Mouse (Mus musculus): ENCODE results near the gene Ppp1r15a. TPM values are rescaled to one million over a fixed set of nuclear protein-coding genes. Genes with fewer than 3 reads are reported as not detected.
"Not testable (repeated sequence)": the region's sequence is repeated elsewhere in the genome, so short reads cannot be mapped to it uniquely, and the experiment has no call there.

The Ppp1r15a gene
- polyA plus RNA-seq, 1 experiment from 2014 or later: 17.2 TPM

DNA sequence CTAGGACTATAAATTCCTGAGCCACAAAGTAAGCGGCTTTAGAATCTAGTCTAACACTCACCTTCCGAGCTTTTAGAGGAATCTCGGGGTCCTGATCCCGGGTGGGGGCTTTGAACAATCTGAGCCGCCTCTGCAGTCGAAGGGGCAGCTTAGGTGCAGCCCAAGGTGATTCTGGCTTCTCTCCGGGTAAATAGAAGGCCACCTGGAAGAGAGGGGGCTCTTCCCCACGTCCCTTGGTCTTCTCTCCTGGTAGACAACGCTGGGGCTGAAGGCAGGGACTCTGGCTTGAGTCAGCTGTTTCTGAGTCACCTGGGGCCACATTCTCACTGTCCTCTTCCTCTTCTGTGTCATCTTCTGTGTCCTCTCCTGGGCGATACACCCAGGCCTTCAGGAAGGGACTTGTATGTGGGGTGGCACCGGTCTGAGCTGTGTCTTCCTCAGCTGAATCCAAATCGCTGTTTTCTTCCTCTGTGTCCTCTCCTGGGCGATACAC is 2.3 kb downstream of the Ppp1r15a start:
- Histone ChIP-seq H3K36me3 (0 out of 2 replicates have a peak, but pooled peaks cover 3% of the 10 kb centered on the region), H3K4me3 (no peak overlapping the region), H3K9ac (peak overlapping the region; percentile 54; the same call in 1 of the 2 replicates), H3K27me3 (no peaks in the 10 kb centered on the region), H3K4me1 (replicated peaks) (peaks cover 37% of the 10 kb centered on the region), H3K4me2 (peak overlapping the region; percentile 33), H3K27ac (replicated peaks) (no peak overlapping the region), H3K9me3 (no peaks in the 10 kb centered on the region)
- ATAC-seq (ENCODE audit: low read depth): no peak
- 82% methylated on average over 13 of the region's 13 CpGs for WGBS

GRCm38 (mm10) chr7:45522957-45523676 is 3.0 kb downstream of the Ppp1r15a start:
- 75% methylated on average over 18 of the region's 18 CpGs for WGBS
- H3K36me3 ChIP-seq: 0 out of 2 replicates have a peak, but pooled peaks cover 3% of the 10 kb centered on the region

DNA sequence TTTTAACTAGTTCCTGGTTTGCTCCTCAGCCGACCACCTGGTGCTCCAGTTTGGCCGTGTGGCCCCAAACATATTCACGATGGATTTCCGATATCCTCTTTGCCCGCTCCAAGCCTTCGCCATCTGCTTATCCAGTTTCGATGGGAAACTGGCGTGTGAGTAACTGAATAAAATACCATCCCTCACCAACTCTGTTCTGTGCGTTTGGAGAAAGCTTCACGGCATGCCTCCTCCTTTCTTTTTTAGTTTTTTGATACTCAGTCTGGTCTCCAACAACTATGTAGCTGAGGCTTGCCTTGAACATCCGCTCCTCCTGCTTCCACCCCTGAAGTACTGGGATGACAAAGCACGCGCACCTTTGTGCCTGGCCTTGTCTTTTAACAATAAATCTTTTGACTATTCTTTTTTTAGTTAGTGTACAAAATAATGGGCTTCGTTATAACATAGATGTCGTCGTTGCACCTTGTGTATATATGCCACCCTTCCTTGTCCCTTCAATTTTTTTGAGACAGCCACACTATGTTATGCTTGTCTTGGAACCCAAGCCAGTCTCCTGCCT is 3.8 kb downstream of the Ppp1r15a start:
- H3K27ac ChIP-seq (replicated peaks): peak overlapping the region; percentile 88; the same call in 1 of the 2 replicates

More at GRCm38 (mm10) chr7:45522957-45523676, 3.0 kb downstream of the Ppp1r15a start:
- no peak for ATAC-seq (ENCODE audit: low read depth)
- Histone ChIP-seq H3K4me2 (peak overlapping the region; percentile 33), H3K4me3 (peak overlapping the region; percentile 10; the same call in 1 of the 2 replicates), H3K4me1 (replicated peaks) (peaks cover 37% of the 10 kb centered on the region), H3K27me3 (no peaks in the 10 kb centered on the region), H3K9ac (no peak overlapping the region), H3K9me3 (no peaks in the 10 kb centered on the region), H3K27ac (replicated peaks) (no peak overlapping the region)

DNA sequence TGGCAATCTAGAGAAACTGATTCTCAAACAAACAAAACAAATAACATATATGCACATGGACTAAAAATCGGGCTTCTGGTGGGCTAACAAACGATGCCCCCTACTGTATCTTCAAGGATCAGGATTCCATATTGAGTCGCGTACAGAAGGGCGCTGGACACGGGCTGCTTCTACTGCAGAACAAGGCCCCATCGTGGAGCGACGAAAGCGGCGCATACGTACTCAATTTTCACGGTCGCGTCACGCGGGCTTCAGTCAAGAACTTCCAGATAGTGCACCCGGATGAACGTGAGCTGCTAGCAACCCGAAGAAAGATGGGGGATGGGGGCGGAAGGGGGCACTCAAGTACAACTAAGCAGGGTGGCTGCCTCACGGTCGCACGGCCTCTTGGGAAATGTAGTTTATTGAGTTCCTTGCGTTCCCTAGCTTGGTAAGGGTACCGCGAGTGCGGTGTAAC is 4.3 kb downstream of the Ppp1r15a start:
- Histone ChIP-seq H3K4me2 (peak overlapping the region; percentile 58), H3K27ac (replicated peaks) (peak overlapping the region; percentile 88), H3K4me3 (peak overlapping the region; percentile 48), H3K9ac (peak overlapping the region; percentile 72), H3K36me3 (0 out of 2 replicates have a peak, but pooled peaks cover 3% of the 10 kb centered on the region), H3K27me3 (no peaks in the 10 kb centered on the region), H3K4me1 (replicated peaks) (peaks cover 37% of the 10 kb centered on the region), H3K9me3 (no peaks in the 10 kb centered on the region)
- WGBS: under 1% methylated on average over 28 of the region's 28 CpGs
- peak; percentile 63 for ATAC-seq (ENCODE audit: low read depth)

More for the DNA sequence above, 3.8 kb downstream of the Ppp1r15a start:
- peaks cover 37% of the 10 kb centered on the region for H3K4me1 ChIP-seq (replicated peaks)
- peak overlapping the region; percentile 48 for H3K4me3 ChIP-seq
- peak overlapping the region; percentile 72; the same call in 1 of the 2 replicates for H3K9ac ChIP-seq
- ATAC-seq (ENCODE audit: low read depth): no peak
- H3K36me3 ChIP-seq: 0 out of 2 replicates have a peak, but pooled peaks cover 3% of the 10 kb centered on the region
- peak overlapping the region; percentile 58 for H3K4me2 ChIP-seq
- no peaks in the 10 kb centered on the region for H3K9me3 ChIP-seq
- 57% methylated on average over 16 of the region's 16 CpGs for WGBS
- no peaks in the 10 kb centered on the region for H3K27me3 ChIP-seq

DNA sequence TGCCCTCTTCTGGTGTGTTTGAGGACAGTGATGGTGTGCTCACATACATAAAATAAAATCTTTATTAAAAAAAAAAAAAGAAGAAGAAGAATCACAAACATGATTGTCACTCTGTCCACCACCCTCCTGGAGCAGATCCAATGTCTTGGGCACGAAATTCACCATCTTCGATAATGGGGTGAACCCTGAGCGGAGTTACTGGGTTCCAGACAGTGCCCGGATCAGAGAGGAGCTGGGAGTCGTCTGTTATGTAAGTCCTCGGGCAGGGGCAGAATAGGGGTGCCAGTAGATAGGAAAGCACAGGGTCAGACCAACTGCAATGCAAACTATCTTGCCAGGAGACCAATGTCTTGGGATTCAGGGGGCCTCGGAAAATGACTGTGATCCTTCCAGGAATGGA is 5.5 kb downstream of the Ppp1r15a start:
- Histone ChIP-seq H3K9me3 (no peaks in the 10 kb centered on the region), H3K9ac (no peak overlapping the region), H3K4me2 (no peak overlapping the region), H3K4me1 (replicated peaks) (peaks cover 34% of the 10 kb centered on the region), H3K27me3 (no peaks in the 10 kb centered on the region), H3K36me3 (0 out of 2 replicates have a peak, but pooled peaks cover 3% of the 10 kb centered on the region), H3K4me3 (no peak overlapping the region), H3K27ac (replicated peaks) (no peak overlapping the region)
- ATAC-seq (ENCODE audit: low read depth): no peak
- 97% methylated on average over 7 of the region's 7 CpGs for WGBS

- peaks cover 23% of the 10 kb centered on the region for H3K4me1 ChIP-seq (replicated peaks)
- no peaks in the 10 kb centered on the region for H3K9me3 ChIP-seq
- H3K9ac ChIP-seq: no peak overlapping the region
- no peaks in the 10 kb centered on the region for H3K27me3 ChIP-seq
- H3K36me3 ChIP-seq: 0 out of 2 replicates have a peak, but pooled peaks cover 3% of the 10 kb centered on the region
- H3K4me2 ChIP-seq: no peak overlapping the region
- WGBS: 64% methylated on average over 8 of the region's 8 CpGs
- ATAC-seq (ENCODE audit: low read depth): no peak
- no peak overlapping the region for H3K27ac ChIP-seq (replicated peaks)
- no peak overlapping the region for H3K4me3 ChIP-seq
Measured at GRCm38 (mm10) chr7:45519345-45520120, 6.5 kb downstream of the Ppp1r15a start.

- no peak overlapping the region for H3K4me3 ChIP-seq
- no peaks in the 10 kb centered on the region for H3K27me3 ChIP-seq
- H3K9ac ChIP-seq: no peak overlapping the region
- H3K4me2 ChIP-seq: no peak overlapping the region
- H3K27ac ChIP-seq (replicated peaks): no peak overlapping the region
- no peak for ATAC-seq (ENCODE audit: low read depth)
- peaks cover 18% of the 10 kb centered on the region for H3K4me1 ChIP-seq (replicated peaks)
- 92% methylated on average over 16 of the region's 16 CpGs for WGBS
- no peaks in the 10 kb centered on the region for H3K9me3 ChIP-seq
- H3K36me3 ChIP-seq: 0 out of 2 replicates have a peak, but pooled peaks cover 3% of the 10 kb centered on the region
Measured at GRCm38 (mm10) chr7:45518618-45519017, 7.5 kb downstream of the Ppp1r15a start.

DNA sequence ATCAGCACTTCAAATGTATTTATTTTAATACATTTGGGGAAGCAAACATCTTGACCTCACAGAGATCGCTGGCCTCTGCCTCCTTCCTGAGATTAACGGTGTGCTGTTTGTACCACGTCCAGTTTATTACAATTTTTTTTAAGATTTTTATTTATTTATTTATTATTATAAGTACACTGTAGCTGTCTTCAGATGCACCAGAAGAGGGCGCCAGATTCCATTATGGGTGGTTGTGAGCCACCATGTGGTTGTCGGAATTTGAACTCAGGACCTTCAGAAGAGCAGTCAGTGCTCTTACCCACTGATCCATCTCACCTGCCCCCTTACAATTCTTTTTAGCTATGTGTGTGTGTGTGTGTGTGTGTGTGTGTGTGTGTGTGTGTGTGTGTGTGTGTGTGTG is 9.2 kb downstream of the Ppp1r15a start:
- H3K27me3 ChIP-seq; H3K36me3 ChIP-seq; H3K4me2 ChIP-seq; ATAC-seq (ENCODE audit: low read depth); H3K9me3 ChIP-seq; H3K4me3 ChIP-seq; H3K27ac ChIP-seq (replicated peaks); H3K9ac ChIP-seq; H3K4me1 ChIP-seq (replicated peaks): not testable (repeated sequence)
- whole genome bisulfite sequencing: 75% methylated on average over 5 of the region's 5 CpGs

GRCm38 (mm10) chr7:45515436-45515835 is 10.6 kb downstream of the Ppp1r15a start:
- no peaks in the 10 kb centered on the region for H3K36me3 ChIP-seq
- no peaks in the 10 kb centered on the region for H3K9me3 ChIP-seq
- no peaks in the 10 kb centered on the region for H3K4me1 ChIP-seq (replicated peaks)
- no peak overlapping the region for H3K4me3 ChIP-seq
- H3K27ac ChIP-seq (replicated peaks): no peak overlapping the region
- no peaks in the 10 kb centered on the region for H3K27me3 ChIP-seq
- no peak overlapping the region for H3K9ac ChIP-seq
- ATAC-seq (ENCODE audit: low read depth): no peak
- H3K4me2 ChIP-seq: no peak overlapping the region
- WGBS: 32% methylated on average over 16 of the region's 16 CpGs

DNA sequence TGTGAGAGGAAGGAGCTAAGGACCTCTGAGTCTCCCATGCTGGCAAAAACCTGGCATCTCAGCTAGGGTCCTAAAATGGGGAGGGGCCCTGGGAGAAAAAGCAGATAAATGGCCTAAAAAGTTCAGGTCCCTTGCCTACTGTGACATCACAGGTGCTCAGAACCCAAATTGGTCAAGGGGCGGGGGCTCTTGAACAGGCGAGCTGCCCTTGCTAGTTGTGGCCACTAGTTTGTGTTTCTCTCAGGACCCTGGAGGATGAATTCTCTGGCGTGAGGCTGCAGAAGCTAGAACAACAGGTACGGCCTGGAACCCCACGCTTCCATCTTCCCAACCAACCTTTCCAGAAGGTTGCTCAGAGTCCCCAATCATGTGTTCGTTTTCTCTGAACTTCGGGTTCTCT is 11.7 kb downstream of the Ppp1r15a start:
- Histone ChIP-seq H3K9ac (no peak overlapping the region), H3K27me3 (no peaks in the 10 kb centered on the region), H3K9me3 (no peaks in the 10 kb centered on the region), H3K36me3 (no peaks in the 10 kb centered on the region), H3K4me3 (no peak overlapping the region), H3K4me1 (replicated peaks) (peaks cover 4% of the 10 kb centered on the region), H3K4me2 (no peak overlapping the region), H3K27ac (replicated peaks) (no peak overlapping the region)
- ATAC-seq (ENCODE audit: low read depth): no peak
- WGBS: 84% methylated on average over 7 of the region's 7 CpGs

- H3K9ac ChIP-seq: peak within 1 kb of the TSS; percentile 92
- WGBS: under 1% methylated on average over 44 of the region's 44 CpGs
- H3K4me2 ChIP-seq: peak within 1 kb of the TSS; percentile 93
- no peaks in the 10 kb centered on the region for H3K27me3 ChIP-seq
- no peaks in the 10 kb centered on the region for H3K9me3 ChIP-seq
- peak within 1 kb of the TSS; percentile 82 for H3K27ac ChIP-seq (replicated peaks)
- H3K4me1 ChIP-seq (replicated peaks): peaks cover 19% of the 10 kb centered on the region
- ATAC-seq (ENCODE audit: low read depth): peak; percentile 87
- peak within 1 kb of the TSS; percentile 78 for H3K4me3 ChIP-seq
- peaks cover 24% of the 10 kb centered on the region for H3K36me3 ChIP-seq
Measured at GRCm38 (mm10) chr7:45509912-45510787, 15.9 kb downstream of the Ppp1r15a start, which contains the start of gene Nucb1. Gene Nucb1, minus strand, starts transcription at chr7:45510406.

All from neural tube, embryonic 13.5 days (tissue).